Mouse (Mus musculus) heart, embryonic 13.5 days (tissue): ENCODE data around the gene Myt1l. TPM values are rescaled to one million over a fixed set of nuclear protein-coding genes. Genes with fewer than 3 reads are reported as not detected.

Experiments
- ATAC-seq: fragments of 200-750 bp; cut with Nextera tagmentation; 2 replicates; pipeline ENCODE4 v1.8.0; 2017; ENCODE audit warnings: moderate TSS enrichment; ENCODE audit not compliant: insufficient number of reproducible peaks, low FRiP score, low TSS enrichment; ENCODE audit errors: extremely low read depth
- H3K27ac ChIP-seq: fragments of 300-500 bp; sonication (generic); replicated peaks from 2 replicates; pipeline ENCODE4 v1.5.1; 2015; ENCODE audit warnings: moderate library complexity, mild to moderate bottlenecking, inconsistent platforms
- H3K27me3 ChIP-seq: fragments of 300-500 bp; sonication (generic); replicated peaks from 2 replicates; pipeline ENCODE4 v1.6.1; 2015; ENCODE audit warnings: mild to moderate bottlenecking, inconsistent platforms
- H3K36me3 ChIP-seq: fragments of 300-500 bp; sonication (generic); 2 replicates; pipeline ENCODE4 v1.6.1; 2015; ENCODE audit warnings: mild to moderate bottlenecking, inconsistent platforms
- H3K4me1 ChIP-seq: fragments of 300-500 bp; sonication (generic); 2 replicates; pipeline ENCODE4 v1.6.1; 2015; ENCODE audit warnings: inconsistent platforms
- H3K4me2 ChIP-seq: fragments of 300-500 bp; sonication (generic); 2 replicates; pipeline ENCODE4 v1.6.1; 2015; ENCODE audit warnings: inconsistent platforms, mild to moderate bottlenecking, moderate library complexity
- H3K4me3 ChIP-seq: fragments of 300-500 bp; sonication (generic); 2 replicates; pipeline ENCODE4 v1.5.1; 2015; ENCODE audit warnings: moderate library complexity, mild to moderate bottlenecking, inconsistent platforms
- H3K9ac ChIP-seq: fragments of 300-500 bp; sonication (generic); 2 replicates; pipeline ENCODE4 v1.6.1; 2015; ENCODE audit warnings: inconsistent platforms, mild to moderate bottlenecking, moderate library complexity
- H3K9me3 ChIP-seq: fragments of 300-500 bp; sonication (generic); 2 replicates; pipeline ENCODE4 v1.6.1; 2016; ENCODE audit warnings: inconsistent platforms
- WGBS: fragments of 180-500 bp; shearing (Covaris S2); methylation state at CpG from one replicate; pipeline ENCODE4 v1.1.7; 2015; ENCODE audit warnings: mixed read lengths; 5-methylcytosine and 5-hydroxymethylcytosine counted together
- polyA plus RNA-seq: library from polyadenylated mRNA; unstranded; fragments of >200 nt; fragmentation: Nextera tagmentation; extraction: Ambion mirVana; gene quantifications from 2 replicates; pipeline ENCODE4 v1.2.1, GENCODE M21; 2015

The Myt1l gene
- polyA plus RNA-seq, 1 experiment from 2014 or later = 0.25 TPM

GRCm38 (mm10) chr12:29873281-29873772 lies 345.1 kb downstream of the Myt1l start:
- H3K27me3 ChIP-seq = no peaks in the 10 kb centered on the region
- H3K4me2 ChIP-seq = no peak overlapping the region
- H3K4me3 ChIP-seq = no peak overlapping the region
- no peak overlapping the region for H3K9ac ChIP-seq
- ATAC-seq = no peak
- no peak overlapping the region for H3K27ac ChIP-seq
- H3K36me3 ChIP-seq = no peaks in the 10 kb centered on the region
- 0 out of 2 replicates have a peak, but pooled peaks cover 7% of the 10 kb centered on the region for H3K4me1 ChIP-seq
- no peaks in the 10 kb centered on the region for H3K9me3 ChIP-seq
- WGBS = 26% methylated on average over 1 of the region's 1 CpGs

GRCm38 (mm10) chr12:29877977-29878376 lies 349.8 kb downstream of the Myt1l start:
- H3K27me3 ChIP-seq = no peaks in the 10 kb centered on the region
- no peak overlapping the region for H3K27ac ChIP-seq
- no peak for ATAC-seq
- no peak overlapping the region for H3K9ac ChIP-seq
- no peaks in the 10 kb centered on the region for H3K4me1 ChIP-seq
- 84% methylated on average over 10 of the region's 10 CpGs for whole genome bisulfite sequencing
- H3K36me3 ChIP-seq = no peaks in the 10 kb centered on the region
- H3K4me2 ChIP-seq = no peak overlapping the region
- H3K4me3 ChIP-seq = no peak overlapping the region
- H3K9me3 ChIP-seq = no peaks in the 10 kb centered on the region

GRCm38 (mm10) chr12:29882871-29883617 lies 354.9 kb downstream of the Myt1l start:
- Histone ChIP-seq H3K9me3 (no peaks in the 10 kb centered on the region), H3K9ac (no peak overlapping the region), H3K36me3 (no peaks in the 10 kb centered on the region), H3K27ac (no peak overlapping the region), H3K4me2 (no peak overlapping the region), H3K27me3 (no peaks in the 10 kb centered on the region), H3K4me1 (no peaks in the 10 kb centered on the region), H3K4me3 (no peak overlapping the region)
- 17% methylated on average over 9 of the region's 9 CpGs for WGBS
- no peak for ATAC-seq

- Histone ChIP-seq H3K9ac (no peak overlapping the region), H3K27me3 (no peaks in the 10 kb centered on the region), H3K4me3 (no peak overlapping the region), H3K4me1 (no peaks in the 10 kb centered on the region), H3K27ac (no peak overlapping the region), H3K4me2 (no peak overlapping the region), H3K9me3 (no peaks in the 10 kb centered on the region), H3K36me3 (no peaks in the 10 kb centered on the region)
- 76% methylated on average over 5 of the region's 5 CpGs for WGBS
- no peak for ATAC-seq
Measured at GRCm38 (mm10) chr12:29884376-29884775, 356.2 kb downstream of the Myt1l start.

GRCm38 (mm10) chr12:29894669-29895068 lies 366.5 kb downstream of the Myt1l start:
- H3K9ac ChIP-seq = no peak overlapping the region
- no peaks in the 10 kb centered on the region; the same call in 1 of the 2 replicates for H3K27me3 ChIP-seq
- no peak for ATAC-seq
- H3K4me1 ChIP-seq = no peaks in the 10 kb centered on the region
- no peak overlapping the region for H3K27ac ChIP-seq
- H3K4me2 ChIP-seq = no peak overlapping the region
- no peak overlapping the region for H3K4me3 ChIP-seq
- no peaks in the 10 kb centered on the region for H3K9me3 ChIP-seq
- H3K36me3 ChIP-seq = no peaks in the 10 kb centered on the region
- 11% methylated on average over 3 of the region's 3 CpGs for WGBS

GRCm38 (mm10) chr12:29897533-29898085 lies 369.4 kb downstream of the Myt1l start:
- ATAC-seq = no peak
- H3K36me3 ChIP-seq = no peaks in the 10 kb centered on the region
- no peak overlapping the region for H3K27ac ChIP-seq
- no peak overlapping the region for H3K9ac ChIP-seq
- H3K4me2 ChIP-seq = no peak overlapping the region
- no peaks in the 10 kb centered on the region for H3K4me1 ChIP-seq
- H3K4me3 ChIP-seq = no peak overlapping the region
- no peaks in the 10 kb centered on the region for H3K9me3 ChIP-seq
- WGBS = 71% methylated on average over 3 of the region's 3 CpGs
- H3K27me3 ChIP-seq = no peaks in the 10 kb centered on the region; the same call in 1 of the 2 replicates

GRCm38 (mm10) chr12:29904101-29904874 lies 376.1 kb downstream of the Myt1l start:
- Histone ChIP-seq H3K9me3 (no peaks in the 10 kb centered on the region), H3K36me3 (no peaks in the 10 kb centered on the region), H3K4me3 (no peak overlapping the region), H3K27ac (no peak overlapping the region), H3K9ac (no peak overlapping the region), H3K27me3 (no peaks in the 10 kb centered on the region), H3K4me2 (no peak overlapping the region), H3K4me1 (peaks cover 19% of the 10 kb centered on the region)
- no peak for ATAC-seq
- WGBS = 71% methylated on average over 4 of the region's 4 CpGs

GRCm38 (mm10) chr12:29907056-29907455 lies 378.9 kb downstream of the Myt1l start:
- no peaks in the 10 kb centered on the region for H3K36me3 ChIP-seq
- no peak overlapping the region for H3K9ac ChIP-seq
- no peak overlapping the region for H3K4me2 ChIP-seq
- no peaks in the 10 kb centered on the region for H3K27me3 ChIP-seq
- H3K9me3 ChIP-seq = no peaks in the 10 kb centered on the region
- 23% methylated on average over 2 of the region's 2 CpGs for WGBS
- H3K4me3 ChIP-seq = no peak overlapping the region
- H3K4me1 ChIP-seq = peaks cover 19% of the 10 kb centered on the region
- H3K27ac ChIP-seq = no peak overlapping the region; the same call in 1 of the 2 replicates
- no peak for ATAC-seq

- Histone ChIP-seq H3K4me1 (no peaks in the 10 kb centered on the region), H3K27ac (no peak overlapping the region), H3K9me3 (no peaks in the 10 kb centered on the region), H3K27me3 (no peaks in the 10 kb centered on the region), H3K36me3 (no peaks in the 10 kb centered on the region), H3K9ac (no peak overlapping the region), H3K4me3 (no peak overlapping the region), H3K4me2 (no peak overlapping the region)
- no peak for ATAC-seq
- 77% methylated on average over 3 of the region's 3 CpGs for WGBS
Measured at GRCm38 (mm10) chr12:29916139-29916538, 388.0 kb downstream of the Myt1l start.

GRCm38 (mm10) chr12:29916807-29917206 lies 388.6 kb downstream of the Myt1l start:
- Histone ChIP-seq H3K4me1 (no peaks in the 10 kb centered on the region), H3K9ac (no peak overlapping the region), H3K27ac (no peak overlapping the region), H3K4me2 (no peak overlapping the region), H3K27me3 (no peaks in the 10 kb centered on the region), H3K4me3 (no peak overlapping the region), H3K9me3 (no peaks in the 10 kb centered on the region), H3K36me3 (no peaks in the 10 kb centered on the region)
- 73% methylated on average over 6 of the region's 6 CpGs for WGBS
- no peak for ATAC-seq

GRCm38 (mm10) chr12:29920298-29920697 lies 392.1 kb downstream of the Myt1l start:
- no peak overlapping the region for H3K4me3 ChIP-seq
- no peaks in the 10 kb centered on the region for H3K4me1 ChIP-seq
- 68% methylated on average over 7 of the region's 7 CpGs for WGBS
- H3K9me3 ChIP-seq = no peaks in the 10 kb centered on the region
- no peaks in the 10 kb centered on the region; the same call in 1 of the 2 replicates for H3K27me3 ChIP-seq
- no peak for ATAC-seq
- no peak overlapping the region for H3K9ac ChIP-seq
- no peak overlapping the region for H3K4me2 ChIP-seq
- H3K36me3 ChIP-seq = no peaks in the 10 kb centered on the region
- no peak overlapping the region for H3K27ac ChIP-seq
